ENCODE assay signal across 22 mouse cellular contexts in genomic region chr5:64722211-64722610, GRCm38 (mm10).
"Had no signal": no experiment of that assay in that cellular context is flagged by ENCODE, and none has a peak within 500 bp of the region (broad histone marks: within the 10 kb centered on the region; RNA-seq: fewer than 3 reads in every experiment).

No protein-coding gene starts in this region.

- H3K9me3 ChIP-seq: limb, embryonic 12.5 days; limb, embryonic 15.5 days; lung, embryonic 15.5 days; midbrain, embryonic 15.5 days; stomach, embryonic 15.5 days had no signal

- H3K4me3 ChIP-seq: limb, embryonic 12.5 days; limb, embryonic 15.5 days; lung, embryonic 15.5 days; midbrain, embryonic 12.5 days; midbrain, embryonic 15.5 days; neural tube, embryonic 12.5 days; neural tube, embryonic 15.5 days; stomach, embryonic 15.5 days had no signal

- DNase-seq: kidney, adult 2 months; kidney, postnatal 25 days; left cerebral cortex, postnatal 4 days; lung, adult 18-20 months; lung, postnatal 14 days; right cerebral cortex, adult 18-20 months; right cerebral cortex, postnatal 14 days; right cerebral cortex, postnatal 4 days; spleen, adult 18-20 months; thymus, postnatal 25 days had no signal

- H3K36me3 ChIP-seq: limb, embryonic 12.5 days; limb, embryonic 15.5 days; lung, embryonic 15.5 days; midbrain, embryonic 12.5 days; midbrain, embryonic 15.5 days; neural tube, embryonic 12.5 days; neural tube, embryonic 15.5 days; stomach, embryonic 15.5 days had no signal

- H3K4me1 ChIP-seq: limb, embryonic 12.5 days; limb, embryonic 15.5 days; lung, embryonic 15.5 days; midbrain, embryonic 12.5 days; midbrain, embryonic 15.5 days; neural tube, embryonic 12.5 days; neural tube, embryonic 15.5 days; stomach, embryonic 15.5 days had no signal

- ATAC-seq: midbrain, embryonic 15.5 days had no signal

- H3K27me3 ChIP-seq: limb, embryonic 12.5 days; limb, embryonic 15.5 days; lung, embryonic 15.5 days; midbrain, embryonic 12.5 days; midbrain, embryonic 15.5 days; neural tube, embryonic 12.5 days; neural tube, embryonic 15.5 days; stomach, embryonic 15.5 days had no signal

- H3K27ac ChIP-seq: kidney, postnatal 0 days; limb, embryonic 12.5 days; limb, embryonic 15.5 days; liver, embryonic 14.5 days; lung, embryonic 15.5 days; macrophage; midbrain, embryonic 12.5 days; midbrain, embryonic 15.5 days; neural tube, embryonic 12.5 days; neural tube, embryonic 15.5 days; stomach, embryonic 15.5 days had no signal

- H3K9ac ChIP-seq: limb, embryonic 12.5 days; limb, embryonic 15.5 days; liver, embryonic 14.5 days; lung, embryonic 15.5 days; midbrain, embryonic 12.5 days; midbrain, embryonic 15.5 days; neural tube, embryonic 12.5 days; neural tube, embryonic 15.5 days; stomach, embryonic 15.5 days had no signal

- H3K4me2 ChIP-seq: limb, embryonic 12.5 days; limb, embryonic 15.5 days; liver, embryonic 11.5 days; lung, embryonic 15.5 days; midbrain, embryonic 12.5 days; midbrain, embryonic 15.5 days; neural tube, embryonic 12.5 days; neural tube, embryonic 15.5 days; stomach, embryonic 15.5 days had no signal
